Mouse (Mus musculus) cerebellum, adult 2 months (tissue): ENCODE data around the gene Smdt1. TPM values are rescaled to one million over a fixed set of nuclear protein-coding genes. Genes with fewer than 3 reads are reported as not detected.

ENCODE experiments used
- DNase-seq, 2 experiments: peaks; one replicate each; pipeline ENCODE4 v3.0.0; 2021
- H3K27ac ChIP-seq: fragments of 200-500 bp; 2 replicates; pipeline ENCODE4 v1.5.1; 2012; ENCODE audit warnings: low read length, control low read depth, inconsistent platforms; ENCODE audit not compliant: insufficient read depth
- H3K27me3 ChIP-seq: fragments of 200-500 bp; 2 replicates; pipeline ENCODE4 v1.6.1; 2012; ENCODE audit warnings: inconsistent platforms, mild to moderate bottlenecking, low read length, moderate library complexity; ENCODE audit not compliant: control insufficient read depth, insufficient read depth
- H3K4me1 ChIP-seq: fragments of 200-500 bp; 2 replicates; pipeline ENCODE4 v1.6.1; 2011; ENCODE audit warnings: low read length; ENCODE audit not compliant: control insufficient read depth, insufficient read depth
- H3K4me3 ChIP-seq: fragments of 200-500 bp; replicated peaks from 2 replicates; pipeline ENCODE3; 2011; ENCODE audit warnings: mild to moderate bottlenecking, low read depth, low read length, control low read depth; ENCODE audit not compliant: insufficient read depth
- CTCF ChIP-seq: fragments of 200-500 bp; IDR thresholded peaks from 2 replicates; pipeline ENCODE4 v1.5.1; 2011; ENCODE audit warnings: low read depth, mild to moderate bottlenecking, control low read depth, low read length, moderate library complexity, borderline replicate concordance; ENCODE audit not compliant: insufficient read depth
- POLR2A ChIP-seq: fragments of 200-500 bp; IDR thresholded peaks from 2 replicates; pipeline ENCODE4 v1.6.1; 2011; ENCODE audit warnings: low read length, control low read depth, borderline replicate concordance; ENCODE audit not compliant: insufficient read depth
- WGBS: fragments of 180-500 bp; shearing (Covaris S2); methylation state at CpG from one replicate; pipeline ENCODE4 v1.1.7; 2018; 5-methylcytosine and 5-hydroxymethylcytosine counted together
- polyA plus RNA-seq: library from polyadenylated mRNA; depleted of rRNA; stranded (reverse); fragments of >200 nt; gene quantifications from 2 replicates; pipeline ENCODE4 v1.2.3, GENCODE M21; 2012; rRNA removed

Smdt1 gene
- 309 and 332 TPM in 2 replicates for polyA plus RNA-seq

- H3K27me3 ChIP-seq = no peaks in the 10 kb centered on the region
- no peak within 1 kb of the TSS for H3K27ac ChIP-seq
- peak; percentile 38; the same call in 1 of the 2 replicates for TF ChIP-seq POLR2A
- no peak for TF ChIP-seq CTCF
- H3K4me1 ChIP-seq = peaks cover 17% of the 10 kb centered on the region
- H3K4me3 ChIP-seq = peak within 1 kb of the TSS; percentile 80
- peak; percentile 97 for DNase-seq
- WGBS = under 1% methylated on average over 41 of the region's 41 CpGs
These were observed at the start of gene Smdt1, which contains the start of the genes Naga and Pheta2 for GRCm38 (mm10) chr15:82338593-82339112. TSS of gene Smdt1 (plus strand) at chr15:82338959. TSS of gene Naga (minus strand) at chr15:82338925. TSS of gene Pheta2 (plus strand) at chr15:82338942.

DNA sequence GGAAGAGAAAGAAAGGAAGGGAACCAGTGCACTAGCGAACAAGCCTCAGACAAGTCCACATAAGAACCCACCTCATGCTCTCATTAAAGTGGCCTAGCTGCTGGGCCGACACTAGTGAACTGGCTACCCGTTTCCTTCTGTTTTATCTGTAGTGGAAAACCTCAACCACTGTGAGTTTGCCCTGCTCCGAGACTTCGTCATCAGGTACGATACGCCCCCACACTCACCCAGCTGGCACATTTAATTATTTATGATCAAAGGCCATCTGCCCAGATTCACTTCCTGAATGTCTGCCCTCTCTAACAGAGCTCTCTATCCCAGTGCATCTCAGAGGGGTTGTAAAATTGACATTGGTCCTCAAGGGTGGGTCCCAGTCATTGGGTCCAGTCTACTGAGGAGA, 48.5 kb upstream of the Smdt1 start:
- 44% methylated on average over 7 of the region's 7 CpGs for WGBS
- Histone ChIP-seq H3K27ac (no peak overlapping the region), H3K4me3 (no peak overlapping the region), H3K4me1 (peaks cover 14% of the 10 kb centered on the region), H3K27me3 (no peaks in the 10 kb centered on the region)
- no peak for DNase-seq
- TF ChIP-seq POLR2A (no peak), CTCF (no peak)

DNA sequence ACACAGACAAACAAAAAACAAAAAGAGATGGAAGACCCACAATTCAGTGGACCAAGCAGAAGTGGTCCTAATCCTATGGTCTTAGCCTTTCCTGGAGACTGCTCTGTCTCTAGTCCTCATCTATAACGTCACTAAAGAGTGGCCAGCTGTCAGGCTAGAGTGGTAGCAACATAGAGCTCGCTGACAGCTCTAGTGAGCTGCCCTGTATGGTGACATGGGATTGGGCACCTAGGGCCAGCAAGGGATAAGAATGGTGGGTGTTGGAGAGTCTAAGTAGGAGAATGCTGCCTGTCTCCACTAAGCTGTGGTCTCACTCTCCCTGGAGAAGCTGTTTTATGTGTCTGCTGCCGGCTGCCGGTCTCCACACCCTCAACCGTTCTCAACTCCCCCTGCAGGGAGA, 45.9 kb upstream of the Smdt1 start:
- 15% methylated on average over 5 of the region's 5 CpGs for WGBS
- TF ChIP-seq POLR2A (no peak), CTCF (no peak)
- DNase-seq = no peak
- Histone ChIP-seq H3K27ac (no peak overlapping the region), H3K4me3 (no peak overlapping the region), H3K4me1 (peaks cover 10% of the 10 kb centered on the region), H3K27me3 (no peaks in the 10 kb centered on the region)

- TF ChIP-seq CTCF (no peak), POLR2A (no peak)
- Histone ChIP-seq H3K4me3 (no peak overlapping the region), H3K27me3 (no peaks in the 10 kb centered on the region), H3K4me1 (peaks cover 10% of the 10 kb centered on the region), H3K27ac (no peak overlapping the region)
- peak in 1 of 2 experiments; percentile 32 for DNase-seq
- 12% methylated on average over 7 of the region's 7 CpGs for WGBS
These were observed 45.5 kb upstream of the Smdt1 start for GRCm38 (mm10) chr15:82293271-82293711.

- Histone ChIP-seq H3K4me1 (peaks cover 10% of the 10 kb centered on the region), H3K27ac (no peak overlapping the region), H3K27me3 (no peaks in the 10 kb centered on the region), H3K4me3 (no peak overlapping the region)
- TF ChIP-seq CTCF (peak; percentile 43; the same call in 1 of the 2 replicates), POLR2A (0 out of 2 replicates have a peak, but pooled peaks have one; percentile 14)
- peak; percentile 27 to 34 for DNase-seq
- 7% methylated on average over 8 of the region's 8 CpGs for WGBS
These were observed 44.7 kb upstream of the Smdt1 start for GRCm38 (mm10) chr15:82294059-82294458.

- H3K4me1 ChIP-seq = peaks cover 5% of the 10 kb centered on the region; the same call in 1 of the 2 replicates
- TF ChIP-seq CTCF (no peak), POLR2A (no peak)
- H3K27ac ChIP-seq = no peak within 1 kb of the TSS
- no peaks in the 10 kb centered on the region for H3K27me3 ChIP-seq
- WGBS = 63% methylated on average over 39 of the region's 39 CpGs
- H3K4me3 ChIP-seq = no peak within 1 kb of the TSS
- no peak for DNase-seq
These were observed 39.8 kb upstream of the Smdt1 start, which contains the start of gene Wbp2nl for GRCm38 (mm10) chr15:82298764-82299561. TSS of gene Wbp2nl (plus strand) at chr15:82298954.

- H3K4me3 ChIP-seq = no peak overlapping the region
- WGBS = 86% methylated on average over 3 of the region's 3 CpGs
- no peaks in the 10 kb centered on the region; the same call in 1 of the 2 replicates for H3K27me3 ChIP-seq
- DNase-seq = no peak
- no peak overlapping the region for H3K27ac ChIP-seq
- H3K4me1 ChIP-seq = no peaks in the 10 kb centered on the region
- TF ChIP-seq POLR2A (no peak), CTCF (no peak)
These were observed 31.7 kb upstream of the Smdt1 start for GRCm38 (mm10) chr15:82307107-82307506.

DNA sequence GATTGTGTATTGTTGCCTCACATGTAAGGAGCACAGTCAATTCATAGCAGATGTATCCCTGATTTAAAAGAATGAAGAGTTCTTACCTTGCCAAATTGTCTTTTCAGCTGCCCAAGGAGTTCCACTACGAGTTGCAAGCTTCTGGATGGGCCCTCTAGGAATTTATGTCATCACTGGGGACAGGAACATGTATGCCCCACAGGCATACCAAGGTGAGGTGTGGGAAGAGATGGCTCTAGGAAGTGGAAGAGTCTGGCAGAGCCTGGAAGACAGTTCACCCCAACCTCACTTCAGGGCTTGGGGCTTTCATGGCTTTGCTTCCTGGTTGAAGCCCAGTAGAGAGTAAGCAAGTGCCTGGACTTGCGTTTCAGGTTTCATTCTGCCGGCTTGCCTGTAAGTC, 30.3 kb upstream of the Smdt1 start:
- no peak overlapping the region for H3K4me3 ChIP-seq
- TF ChIP-seq POLR2A (no peak), CTCF (no peak)
- DNase-seq = no peak
- H3K27ac ChIP-seq = no peak overlapping the region
- no peaks in the 10 kb centered on the region for H3K4me1 ChIP-seq
- WGBS = 79% methylated on average over 3 of the region's 3 CpGs
- H3K27me3 ChIP-seq = no peaks in the 10 kb centered on the region; the same call in 1 of the 2 replicates
